Mouse (Mus musculus) midbrain, embryonic 10.5 days (tissue): ENCODE data around the gene Gm813. TPM values are rescaled to one million over a fixed set of nuclear protein-coding genes. Genes with fewer than 3 reads are reported as not detected.

ENCODE experiments used
- DNase-seq: peaks from one replicate; pipeline ENCODE4 v3.0.0-alpha.2; 2017; ENCODE audit warnings: low spot score
- H3K27ac ChIP-seq: fragments of 300-500 bp; sonication (generic); replicated peaks from 2 replicates; pipeline ENCODE4 v1.5.1; 2016; ENCODE audit warnings: mild to moderate bottlenecking
- H3K27me3 ChIP-seq: fragments of 300-500 bp; sonication (generic); 2 replicates; pipeline ENCODE4 v1.6.1; 2016; ENCODE audit warnings: low read depth, mild to moderate bottlenecking; ENCODE audit not compliant: poor library complexity, severe bottlenecking
- H3K36me3 ChIP-seq: fragments of 300-500 bp; sonication (generic); 2 replicates; pipeline ENCODE4 v1.6.1; 2016; ENCODE audit warnings: mild to moderate bottlenecking, moderate library complexity
- H3K4me1 ChIP-seq: fragments of 300-500 bp; sonication (generic); 2 replicates; pipeline ENCODE4 v1.6.1; 2016
- H3K4me3 ChIP-seq: fragments of 300-500 bp; sonication (generic); 2 replicates; pipeline ENCODE4 v1.5.1; 2016; ENCODE audit warnings: mild to moderate bottlenecking, moderate library complexity
- H3K9me3 ChIP-seq: fragments of 300-500 bp; sonication (generic); replicated peaks from 2 replicates; pipeline ENCODE4 v1.6.1; 2016; ENCODE audit warnings: mild to moderate bottlenecking
- WGBS: fragments of 180-500 bp; shearing (Covaris S2); methylation state at CpG from one replicate; pipeline ENCODE4 v1.1.7; 2016; 5-methylcytosine and 5-hydroxymethylcytosine counted together
- polyA plus RNA-seq: library from polyadenylated mRNA; unstranded; fragments of >200 nt; fragmentation: Nextera tagmentation; extraction: Ambion mirVana; gene quantifications from 2 replicates; pipeline ENCODE4 v1.2.1, GENCODE M21; 2016

Gm813 gene
- polyA plus RNA-seq, 1 experiment from 2014 or later = not detected

DNA sequence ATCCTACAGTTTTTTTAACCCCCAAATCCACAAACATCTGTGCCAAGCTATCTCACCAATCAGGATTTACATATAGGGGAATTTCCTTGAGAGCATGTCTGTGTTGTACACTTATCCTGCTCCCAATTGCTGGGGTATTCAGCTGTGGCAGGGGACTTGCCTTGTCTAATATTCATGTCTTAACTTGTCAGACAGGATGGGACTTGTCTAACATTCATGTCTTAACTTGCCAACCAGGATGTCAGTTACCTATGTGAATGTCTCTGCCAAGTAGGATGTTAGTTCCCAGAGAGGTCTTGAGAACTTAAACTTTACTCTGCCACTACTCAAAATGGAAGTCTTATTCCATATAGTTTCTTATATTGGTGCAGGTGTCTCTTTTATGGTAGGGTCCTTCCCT is 27.3 kb downstream of the Gm813 start:
- H3K4me1 ChIP-seq = no peaks in the 10 kb centered on the region
- no peak overlapping the region for H3K27ac ChIP-seq
- DNase-seq = no peak
- H3K4me3 ChIP-seq = no peak overlapping the region
- H3K27me3 ChIP-seq = no peaks in the 10 kb centered on the region
- H3K9me3 ChIP-seq = peaks cover 5% of the 10 kb centered on the region
- H3K36me3 ChIP-seq = no peaks in the 10 kb centered on the region

DNA sequence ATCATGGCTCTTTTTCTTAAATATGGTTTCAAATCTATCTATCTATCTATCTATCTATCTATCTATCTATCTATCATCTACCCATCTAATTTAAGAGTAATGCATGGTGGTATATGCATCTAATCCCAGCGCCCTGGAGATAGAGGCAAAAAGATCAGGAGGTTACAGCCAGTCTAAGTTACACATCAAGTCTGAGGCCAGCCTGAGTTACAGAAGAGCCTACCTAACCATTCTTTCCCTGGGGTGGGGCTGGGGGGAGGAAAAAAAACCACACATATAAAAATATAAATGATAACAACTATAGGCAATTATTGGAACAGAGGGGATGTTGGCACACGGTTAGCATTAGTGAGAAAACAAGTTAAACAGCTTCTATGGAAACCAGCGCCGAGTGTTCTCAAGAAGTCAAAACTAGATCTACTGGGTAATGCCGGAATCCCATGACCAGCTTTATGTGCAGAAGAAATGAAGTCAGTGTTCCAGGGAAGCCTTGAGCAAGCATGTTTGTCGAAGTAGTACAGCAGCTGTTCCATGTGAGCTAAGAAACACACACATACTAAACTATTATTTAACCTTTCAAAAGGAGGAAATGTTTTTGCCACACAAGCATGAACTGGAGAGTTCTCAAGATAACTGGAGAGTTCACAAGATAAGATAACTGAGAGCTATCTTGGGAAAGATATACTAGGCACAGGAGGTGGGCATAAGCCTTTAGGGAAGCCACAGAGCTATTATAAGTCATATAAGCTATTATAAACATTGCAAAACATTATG is 42.6 kb downstream of the Gm813 start:
- 94% methylated on average over 6 of the region's 6 CpGs for WGBS
- no peak for DNase-seq
- no peaks in the 10 kb centered on the region for H3K9me3 ChIP-seq
- H3K4me1 ChIP-seq = no peaks in the 10 kb centered on the region
- no peak overlapping the region for H3K27ac ChIP-seq
- H3K36me3 ChIP-seq = no peaks in the 10 kb centered on the region
- no peaks in the 10 kb centered on the region for H3K27me3 ChIP-seq
- H3K4me3 ChIP-seq = no peak overlapping the region

DNA sequence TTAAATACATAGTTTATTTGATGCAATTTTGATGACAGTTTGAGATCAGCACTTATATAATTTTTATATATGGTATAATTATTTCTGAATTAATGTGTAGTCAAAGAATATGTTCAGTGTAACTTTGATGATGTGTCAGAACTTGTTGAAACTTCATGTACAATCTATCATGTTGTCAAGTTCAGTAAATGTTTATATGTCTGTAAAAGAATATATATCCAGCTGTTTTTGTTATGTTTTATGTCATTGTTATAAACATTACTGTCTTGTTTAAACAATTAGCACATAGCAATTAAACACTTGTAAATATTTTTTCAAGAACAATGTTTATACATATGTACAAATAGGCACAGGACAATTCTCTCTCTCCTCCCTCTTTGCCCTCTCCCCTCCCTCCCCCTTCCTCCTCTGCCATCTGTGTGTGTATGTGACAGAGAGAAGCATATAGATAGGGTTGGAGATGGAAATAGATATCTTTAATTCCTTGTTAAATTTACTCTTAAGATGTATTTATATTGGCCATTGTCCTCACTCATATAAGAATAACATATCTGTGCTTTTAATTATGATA is 46.0 kb downstream of the Gm813 start:
- Histone ChIP-seq H3K4me1 (no peaks in the 10 kb centered on the region), H3K27me3 (no peaks in the 10 kb centered on the region), H3K27ac (no peak overlapping the region), H3K9me3 (no peaks in the 10 kb centered on the region), H3K36me3 (no peaks in the 10 kb centered on the region), H3K4me3 (no peak overlapping the region)
- no peak for DNase-seq

Other genes starting within 250 kb of the Gm813 start
- 6.5 and 7.5 TPM in 2 replicates for gene Dcbld2, start 208.5 kb downstream of the Gm813 start, polyA plus RNA-seq
- 9.3 and 12.5 TPM in 2 replicates for gene St3gal6, start 92.7 kb downstream of the Gm813 start, polyA plus RNA-seq
- gene E330017A01Rik, start 21.8 kb upstream of the Gm813 start, polyA plus RNA-seq = not detected in 2 replicates
- gene Cpox, start 53.3 kb upstream of the Gm813 start, polyA plus RNA-seq = 20.6 and 24.1 TPM in 2 replicates
- gene Gpr15, start 102.1 kb upstream of the Gm813 start, polyA plus RNA-seq = 0.09 TPM in 1 of 2 replicates, not detected in the other
- 104 and 115 TPM in 2 replicates for gene Cldnd1, start 110.9 kb upstream of the Gm813 start, polyA plus RNA-seq
- not detected in 2 replicates for gene Olfr172, start 146.2 kb upstream of the Gm813 start, polyA plus RNA-seq
- not detected in 2 replicates for gene Olfr173, start 183.3 kb upstream of the Gm813 start, polyA plus RNA-seq
- gene Olfr175-ps1, start 209.8 kb upstream of the Gm813 start, polyA plus RNA-seq = not detected in 2 replicates